Mouse (Mus musculus) kidney, embryonic 16.5 days (tissue): Measurements from ENCODE around the gene Paqr6. TPM values are rescaled to one million over a fixed set of nuclear protein-coding genes. Genes with fewer than 3 reads are reported as not detected.

ENCODE experiments used
- ATAC-seq: fragments of 200-750 bp; cut with Nextera tagmentation; 2 replicates; pipeline ENCODE4 v1.8.0; 2017; ENCODE audit warnings: moderate TSS enrichment; ENCODE audit not compliant: low FRiP score, low TSS enrichment
- H3K27ac ChIP-seq: fragments of 300-500 bp; sonication (generic); 2 replicates; pipeline ENCODE4 v1.5.1; 2014; ENCODE audit warnings: low read length
- H3K27me3 ChIP-seq: fragments of 300-500 bp; sonication (generic); 2 replicates; pipeline ENCODE4 v1.6.1; 2014; ENCODE audit warnings: low read length, control low read depth, mixed read lengths; ENCODE audit not compliant: insufficient read depth
- H3K36me3 ChIP-seq: fragments of 300-500 bp; sonication (generic); 2 replicates; pipeline ENCODE4 v1.6.1; 2014; ENCODE audit warnings: low read length, control low read depth, mixed read lengths; ENCODE audit not compliant: insufficient read depth
- H3K4me1 ChIP-seq: fragments of 300-500 bp; sonication (generic); 2 replicates; pipeline ENCODE4 v1.6.1; 2014; ENCODE audit warnings: low read length, control low read depth, mixed read lengths; ENCODE audit not compliant: insufficient read depth
- H3K4me2 ChIP-seq: fragments of 300-500 bp; sonication (generic); replicated peaks from 2 replicates; pipeline ENCODE4 v1.6.1; 2014; ENCODE audit warnings: low read depth, low read length
- H3K4me3 ChIP-seq: fragments of 300-500 bp; sonication (generic); 2 replicates; pipeline ENCODE4 v1.5.1; 2014; ENCODE audit warnings: mild to moderate bottlenecking, low read length
- H3K9ac ChIP-seq: fragments of 300-500 bp; sonication (generic); replicated peaks from 2 replicates; pipeline ENCODE4 v1.6.1; 2014; ENCODE audit warnings: low read length
- H3K9me3 ChIP-seq: fragments of 300-500 bp; sonication (generic); 2 replicates; pipeline ENCODE4 v1.6.1; 2016; ENCODE audit warnings: low read length, control low read depth
- WGBS: fragments of 180-500 bp; shearing (Covaris S2); extraction: QIAGEN DNeasy Blood & Tissue Kit; methylation state at CpG from one replicate; pipeline ENCODE4 v1.1.7; 2014; 5-methylcytosine and 5-hydroxymethylcytosine counted together
- polyA plus RNA-seq: library from polyadenylated mRNA; unstranded; fragments of >200 nt; fragmentation: Nextera tagmentation; extraction: Ambion mirVana; gene quantifications from 2 replicates; pipeline ENCODE4 v1.2.1, GENCODE M21; 2015

Gene Paqr6
- polyA plus RNA-seq, 1 experiment from 2014 or later = 22.1 TPM

DNA sequence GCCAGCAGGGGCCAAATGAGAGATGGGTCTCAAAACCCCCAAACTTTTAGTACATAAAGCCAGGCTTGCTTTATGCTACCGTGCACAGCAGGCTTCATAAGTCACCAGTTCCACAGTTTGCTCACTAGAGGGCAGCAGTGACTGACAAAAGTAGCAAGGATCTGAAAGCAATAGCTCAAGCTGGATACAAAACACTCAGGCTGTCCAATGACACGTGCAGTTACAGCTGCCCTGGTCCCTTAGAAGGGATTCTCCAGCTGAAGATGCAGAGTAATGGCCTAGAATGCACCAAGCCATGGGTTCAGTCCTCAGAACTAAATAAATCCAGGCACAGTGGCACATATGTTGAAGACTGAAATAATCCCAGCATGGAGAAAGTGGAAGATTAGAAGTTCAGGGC lies 42.7 kb downstream of the Paqr6 start:
- H3K4me3 ChIP-seq = no peak overlapping the region
- no peak for ATAC-seq
- H3K4me2 ChIP-seq = no peak overlapping the region
- 1% methylated on average over 2 of the region's 2 CpGs for WGBS
- peak overlapping the region; percentile 53; the same call in 1 of the 2 replicates for H3K9ac ChIP-seq
- H3K27me3 ChIP-seq = no peaks in the 10 kb centered on the region
- H3K4me1 ChIP-seq = peaks cover 30% of the 10 kb centered on the region
- H3K27ac ChIP-seq = no peak overlapping the region
- peaks cover 7% of the 10 kb centered on the region for H3K36me3 ChIP-seq
- H3K9me3 ChIP-seq = no peaks in the 10 kb centered on the region

- ATAC-seq = no peak
- WGBS = 53% methylated on average over 7 of the region's 7 CpGs
- Histone ChIP-seq H3K27ac (no peak overlapping the region), H3K36me3 (peaks cover 12% of the 10 kb centered on the region), H3K4me1 (peaks cover 30% of the 10 kb centered on the region), H3K4me2 (no peak overlapping the region), H3K4me3 (no peak overlapping the region), H3K27me3 (no peaks in the 10 kb centered on the region), H3K9me3 (no peaks in the 10 kb centered on the region), H3K9ac (0 out of 2 replicates have a peak overlapping the region, but pooled peaks have one; percentile 6)
Observed at GRCm38 (mm10) chr3:88407529-88407928, 43.1 kb downstream of the Paqr6 start.

DNA sequence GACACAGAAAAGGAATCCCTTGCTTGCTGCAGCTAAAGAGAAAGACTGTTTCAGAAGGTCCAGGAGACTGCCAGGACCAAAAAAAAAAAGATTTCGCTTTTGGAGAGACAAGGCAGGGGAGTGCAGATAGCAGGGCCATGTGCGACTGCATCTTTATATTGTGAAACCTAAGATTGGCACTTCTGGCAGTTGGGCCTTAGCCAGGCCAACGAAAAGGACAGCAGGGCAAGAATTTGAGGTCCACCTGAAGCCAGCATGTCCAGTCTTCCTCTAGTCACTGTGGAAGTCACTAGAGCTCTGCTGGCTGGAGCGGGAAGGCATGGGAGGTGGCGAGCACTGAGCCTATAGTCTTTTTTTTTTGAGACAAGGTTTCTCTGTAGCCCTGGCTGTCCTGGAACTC lies 44.6 kb downstream of the Paqr6 start:
- peak overlapping the region; percentile 76 for H3K4me3 ChIP-seq
- no peak for ATAC-seq
- no peaks in the 10 kb centered on the region for H3K27me3 ChIP-seq
- H3K36me3 ChIP-seq = peaks cover 9% of the 10 kb centered on the region
- H3K4me2 ChIP-seq = peak overlapping the region; percentile 51
- H3K9me3 ChIP-seq = no peaks in the 10 kb centered on the region
- peaks cover 30% of the 10 kb centered on the region for H3K4me1 ChIP-seq
- H3K27ac ChIP-seq = peak overlapping the region; percentile 36; the same call in 1 of the 2 replicates
- WGBS = 38% methylated on average over 5 of the region's 5 CpGs
- H3K9ac ChIP-seq = peak overlapping the region; percentile 92

DNA sequence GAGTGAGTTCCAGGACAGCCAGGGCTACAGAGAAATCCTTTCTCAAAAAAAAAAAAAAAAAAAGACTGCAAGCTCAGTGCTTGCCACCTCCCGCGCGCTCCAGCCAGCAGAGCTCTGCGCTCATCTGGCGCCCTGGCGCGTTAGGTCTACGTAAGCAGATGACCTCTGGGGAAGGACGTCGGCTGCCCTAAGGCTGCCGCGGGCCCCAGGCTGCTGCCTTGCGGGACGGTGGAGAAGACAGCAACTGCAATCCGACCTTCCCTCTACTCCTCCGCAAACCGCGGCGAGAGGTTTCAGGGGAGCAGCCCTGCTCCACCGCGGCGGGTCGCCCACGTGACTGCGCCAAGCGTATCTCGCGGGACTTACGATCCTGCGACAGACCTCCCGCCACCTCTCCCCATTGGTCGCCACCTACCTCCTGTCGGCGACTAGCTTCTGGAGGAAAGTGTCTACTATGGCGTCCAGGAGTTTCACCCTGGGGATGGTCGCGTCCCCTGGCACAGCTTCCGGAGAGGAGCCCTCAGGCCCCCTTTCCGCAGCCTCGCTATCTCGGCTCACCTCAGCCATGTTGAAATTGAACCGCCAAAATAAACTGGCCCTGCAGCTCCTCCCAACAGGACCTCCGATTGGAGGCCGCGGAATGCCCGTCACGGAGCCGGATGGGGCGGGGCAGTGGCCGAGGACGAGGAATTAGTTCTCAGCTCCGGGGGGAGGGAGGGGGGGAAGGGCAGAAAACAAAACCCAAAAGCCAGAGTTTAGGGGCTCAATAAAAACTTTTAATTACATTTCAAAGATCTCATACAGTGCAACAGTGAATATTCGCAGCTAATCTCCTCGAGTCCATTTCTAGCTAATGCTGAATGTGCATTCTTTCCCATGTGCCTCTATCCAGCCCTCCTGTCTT lies 45.6 kb downstream of the Paqr6 start, which contains the start of gene Pmf1:
Gene Pmf1 (minus strand): TSS at position 591 of the 904 bp plus-strand sequence.
- Histone ChIP-seq H3K9me3 (no peaks in the 10 kb centered on the region), H3K4me3 (peak within 1 kb of the TSS; percentile 76), H3K36me3 (peaks cover 13% of the 10 kb centered on the region), H3K4me2 (peak within 1 kb of the TSS; percentile 51), H3K4me1 (peaks cover 30% of the 10 kb centered on the region), H3K27ac (peak within 1 kb of the TSS; percentile 98), H3K9ac (peak within 1 kb of the TSS; percentile 92), H3K27me3 (no peaks in the 10 kb centered on the region)
- peak; percentile 92 for ATAC-seq
- WGBS = under 1% methylated on average over 54 of the region's 54 CpGs

GRCm38 (mm10) chr3:88410645-88411031 lies 46.3 kb downstream of the Paqr6 start:
- peak overlapping the region; percentile 76 for H3K4me3 ChIP-seq
- 24% methylated on average over 7 of the region's 7 CpGs for WGBS
- H3K36me3 ChIP-seq = peaks cover 17% of the 10 kb centered on the region
- no peak; the same call in 1 of the 2 replicates for ATAC-seq
- no peaks in the 10 kb centered on the region for H3K27me3 ChIP-seq
- H3K4me1 ChIP-seq = peaks cover 30% of the 10 kb centered on the region
- H3K27ac ChIP-seq = peak overlapping the region; percentile 98
- peak overlapping the region; percentile 92 for H3K9ac ChIP-seq
- H3K9me3 ChIP-seq = no peaks in the 10 kb centered on the region
- H3K4me2 ChIP-seq = peak overlapping the region; percentile 51

- Histone ChIP-seq H3K9me3 (no peaks in the 10 kb centered on the region), H3K4me2 (no peak overlapping the region), H3K9ac (no peak overlapping the region), H3K27me3 (no peaks in the 10 kb centered on the region), H3K27ac (no peak overlapping the region), H3K4me3 (no peak overlapping the region), H3K36me3 (peaks cover 25% of the 10 kb centered on the region), H3K4me1 (peaks cover 26% of the 10 kb centered on the region)
- WGBS = 92% methylated on average over 4 of the region's 4 CpGs
- no peak for ATAC-seq
Observed at GRCm38 (mm10) chr3:88411681-88412080, 47.3 kb downstream of the Paqr6 start.

- no peak overlapping the region for H3K4me3 ChIP-seq
- no peak overlapping the region for H3K9ac ChIP-seq
- 85% methylated on average over 11 of the region's 11 CpGs for WGBS
- H3K27ac ChIP-seq = no peak overlapping the region
- no peaks in the 10 kb centered on the region for H3K9me3 ChIP-seq
- H3K36me3 ChIP-seq = peaks cover 30% of the 10 kb centered on the region
- H3K4me1 ChIP-seq = peaks cover 18% of the 10 kb centered on the region
- no peak for ATAC-seq
- H3K4me2 ChIP-seq = no peak overlapping the region
- H3K27me3 ChIP-seq = no peaks in the 10 kb centered on the region
Observed at GRCm38 (mm10) chr3:88412636-88413035, 48.3 kb downstream of the Paqr6 start.

DNA sequence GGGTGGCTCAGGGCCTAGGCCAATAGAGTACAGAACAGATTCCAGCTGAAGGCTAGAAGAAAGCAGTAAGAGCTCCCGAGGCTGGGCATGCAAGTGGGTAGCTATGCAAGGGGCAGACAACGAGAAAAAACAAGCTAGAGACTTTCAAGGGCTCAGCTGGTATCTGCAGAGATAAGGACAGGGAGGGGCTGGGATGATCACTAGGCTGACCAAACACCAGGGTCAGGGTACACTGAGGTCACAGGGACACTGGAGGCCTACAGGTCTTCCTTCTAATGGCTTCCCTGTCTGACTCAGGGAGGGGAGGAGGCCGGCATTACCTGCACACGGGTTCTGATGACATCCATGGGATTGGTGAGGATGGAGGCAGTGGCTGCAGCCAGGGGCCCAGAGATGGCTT lies 51.3 kb downstream of the Paqr6 start:
- no peak for ATAC-seq
- Histone ChIP-seq H3K36me3 (peaks cover 54% of the 10 kb centered on the region), H3K9ac (no peak overlapping the region), H3K9me3 (no peaks in the 10 kb centered on the region), H3K4me2 (no peak overlapping the region), H3K4me1 (peaks cover 7% of the 10 kb centered on the region; the same call in 1 of the 2 replicates), H3K27me3 (no peaks in the 10 kb centered on the region), H3K27ac (no peak overlapping the region), H3K4me3 (no peak overlapping the region)
- WGBS = 89% methylated on average over 4 of the region's 4 CpGs

DNA sequence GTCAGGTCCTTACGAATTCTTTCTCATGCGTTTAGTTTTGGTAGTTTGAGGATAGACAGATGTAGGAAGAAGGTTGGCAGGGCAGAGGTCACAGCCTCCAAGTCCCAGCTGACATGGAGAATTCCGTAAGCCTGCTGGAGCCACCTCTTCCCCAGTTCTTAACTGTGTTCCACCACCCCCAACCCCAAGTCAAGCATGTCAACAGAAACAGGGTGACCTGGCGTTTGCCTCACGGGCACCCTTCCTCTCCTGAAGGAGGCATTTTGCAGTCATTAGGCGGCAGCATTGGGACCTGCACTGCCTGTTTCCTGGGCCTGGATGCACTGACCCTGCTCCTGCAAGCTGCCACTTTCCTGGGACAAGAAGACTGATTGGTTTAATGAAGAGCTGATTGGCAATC lies 53.6 kb downstream of the Paqr6 start:
- no peak overlapping the region for H3K4me2 ChIP-seq
- no peak overlapping the region for H3K27ac ChIP-seq
- H3K4me3 ChIP-seq = no peak overlapping the region
- no peaks in the 10 kb centered on the region for H3K27me3 ChIP-seq
- H3K9me3 ChIP-seq = no peaks in the 10 kb centered on the region
- H3K4me1 ChIP-seq = peaks cover 4% of the 10 kb centered on the region; the same call in 1 of the 2 replicates
- peaks cover 52% of the 10 kb centered on the region for H3K36me3 ChIP-seq
- no peak for ATAC-seq
- H3K9ac ChIP-seq = no peak overlapping the region
- 68% methylated on average over 6 of the region's 6 CpGs for WGBS
